Mouse (Mus musculus) kidney, adult 10 weeks (tissue): ENCODE measurements around the gene Kcnk3. TPM values are rescaled to one million over a fixed set of nuclear protein-coding genes. Genes with fewer than 3 reads are reported as not detected.

Experiments
- polyA plus RNA-seq: library from polyadenylated mRNA; stranded (reverse); fragments of 350-450 nt; fragmentation: Illumina TruSeq; extraction: RNeasy Lipid Tissue Mini Kit (QIAGEN cat#74804); gene quantifications from one replicate; pipeline ENCODE4 v1.2.3, GENCODE M21; 2014; ENCODE audit warnings: low read depth, low replicate concordance

Kcnk3 gene
- 0.32 TPM for polyA plus RNA-seq

DNA sequence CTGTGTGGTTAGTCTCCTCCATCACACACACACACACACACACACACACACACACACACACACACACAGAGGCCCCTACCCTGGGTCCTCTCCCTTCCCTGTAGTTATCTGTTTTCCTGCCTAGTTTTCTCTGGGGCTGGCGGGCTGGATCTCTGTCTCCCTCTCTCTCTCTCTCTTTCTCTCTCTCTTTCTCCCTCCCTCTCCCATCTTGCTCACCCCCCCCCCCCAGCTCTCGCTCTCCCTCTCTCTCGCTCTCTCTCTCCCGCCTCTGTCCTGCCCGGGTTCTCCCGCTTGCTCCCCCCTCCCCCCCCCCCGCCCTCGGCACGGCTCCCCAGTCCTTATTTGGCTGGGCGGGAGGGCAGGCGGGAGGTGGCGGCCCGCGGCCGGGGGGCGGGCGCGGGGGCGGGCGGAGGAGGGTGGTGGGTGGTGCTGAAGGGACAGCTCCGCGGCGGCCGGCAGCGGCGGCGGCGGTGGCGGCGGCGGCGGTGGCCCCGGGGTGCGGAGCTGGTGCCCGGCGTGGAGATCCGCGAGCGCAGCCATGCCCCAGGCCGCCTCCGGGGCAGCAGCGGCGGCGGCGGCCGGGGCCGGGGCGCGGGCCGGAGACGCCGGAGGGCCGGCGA is at the start of gene Kcnk3:
Gene Kcnk3, plus strand, starts transcription at position 490 of the 620 bp plus-strand sequence.

GRCm38 (mm10) chr5:30545698-30546097 is 42.3 kb upstream of the Kcnk3 start, which contains the start of gene Cib4:
TSS of gene Cib4 (minus strand) at chr5:30545836.

DNA sequence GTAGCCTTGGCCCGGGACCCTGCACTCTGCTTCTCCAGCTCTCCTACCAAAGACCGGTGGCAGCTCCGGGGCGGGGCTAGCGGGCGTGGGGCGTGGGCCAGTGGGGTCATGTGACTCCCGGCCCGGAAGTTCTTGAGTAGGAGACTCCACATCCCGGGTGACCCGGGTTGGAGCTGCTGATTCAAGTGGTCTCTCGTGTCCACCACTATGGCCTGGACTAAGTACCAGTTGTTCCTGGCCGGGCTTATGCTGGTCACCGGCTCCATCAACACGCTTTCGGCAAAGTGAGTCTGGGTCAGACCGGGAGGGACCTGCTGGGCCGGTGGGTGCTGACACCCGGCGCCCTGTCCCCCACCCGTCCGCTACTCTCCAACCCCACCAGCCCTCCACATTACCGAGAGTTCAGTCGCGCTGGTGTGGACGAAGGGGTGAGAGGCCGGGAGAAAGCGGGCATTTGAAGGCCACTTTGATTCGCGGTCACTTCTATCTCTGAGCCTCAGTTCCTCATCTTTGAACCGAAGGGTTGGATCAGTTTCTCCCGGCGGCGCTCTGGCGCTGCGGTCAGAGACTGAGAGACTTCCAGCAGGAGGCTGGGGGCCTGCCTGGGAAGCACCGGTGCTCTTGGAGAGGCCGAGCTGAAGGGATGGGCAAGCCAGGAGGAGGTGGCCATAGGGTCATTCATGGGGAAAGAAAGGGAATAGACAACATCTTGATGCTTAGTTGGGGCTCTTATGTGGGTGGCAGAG is 60.0 kb downstream of the Kcnk3 start, which contains the start of gene Slc35f6:
Gene Slc35f6, plus strand, starts transcription at position 119 of the 746 bp plus-strand sequence.

GRCm38 (mm10) chr5:30666391-30667195 is 78.6 kb downstream of the Kcnk3 start, which contains the start of gene Cenpa:
TSS of gene Cenpa (plus strand) at chr5:30666777.

Other genes with a start within 250 kb of the Kcnk3 start
- gene Otof, start 126.2 kb upstream of the Kcnk3 start, polyA plus RNA-seq: not detected
- not detected for gene 1700001C02Rik, start 122.1 kb upstream of the Kcnk3 start, polyA plus RNA-seq
- gene Cib4, start 42.3 kb upstream of the Kcnk3 start, polyA plus RNA-seq: not detected
- gene Slc35f6, start 59.8 kb downstream of the Kcnk3 start, polyA plus RNA-seq: 6.8 TPM
- 2.0 TPM for gene Cenpa, start 78.6 kb downstream of the Kcnk3 start, polyA plus RNA-seq
- gene Dpysl5, start 123.4 kb downstream of the Kcnk3 start, polyA plus RNA-seq: 0.16 TPM
- gene Mapre3, start 226.5 kb downstream of the Kcnk3 start, polyA plus RNA-seq: 12.5 TPM